Mouse (Mus musculus) heart, postnatal 36 days (tissue): ENCODE results near the gene Klf13. TPM values are rescaled to one million over a fixed set of nuclear protein-coding genes. Genes with fewer than 3 reads are reported as not detected.

Experiments
- DNase-seq, 2 experiments: peaks; one replicate each; pipeline ENCODE4 v3.0.0; 2021 to 2022
- intact Hi-C: fragments of 180-260 bp; cut with DNase I; formaldehyde crosslinking; loops from one replicate; pipeline ENCODE4 v1.15.1; 2025
- total RNA-seq, 2 experiments: library from RNA; stranded (reverse); gene quantifications; 2 replicates each; pipeline ENCODE4 v1.2.3; 2021

Gene Klf13
- total RNA-seq, 2 experiments from 2014 or later, result 49.2 to 58.7 TPM

GRCm38 (mm10) chr7:63911383-63912233 lies 27.1 kb downstream of the Klf13 start:
- peak; percentile 78 to 89 for DNase-seq
- intact Hi-C loops, result loop anchor here (2.0 kb wide), 1 partner anchor 25 kb away; no protein-coding TSS in a partner anchor

GRCm38 (mm10) chr7:63910912-63911311 lies 27.8 kb downstream of the Klf13 start:
- intact Hi-C loops, result no loop called here
- peak; percentile 65 to 71 for DNase-seq

GRCm38 (mm10) chr7:63910225-63910624 lies 28.5 kb downstream of the Klf13 start:
- peak; percentile 47 to 54 for DNase-seq
- intact Hi-C loops, result no loop called here

- DNase-seq, result no peak
- intact Hi-C loops, result no loop called here
These were observed 30.0 kb downstream of the Klf13 start for GRCm38 (mm10) chr7:63908496-63909285.

GRCm38 (mm10) chr7:63907778-63908495 lies 30.8 kb downstream of the Klf13 start:
- intact Hi-C loops, result no loop called here
- DNase-seq, result no peak

- no peak for DNase-seq
- intact Hi-C loops, result loop anchor here (2.0 kb wide), 1 partner anchor 31 kb away; no protein-coding TSS in a partner anchor
These were observed 33.1 kb downstream of the Klf13 start for GRCm38 (mm10) chr7:63905642-63906041.

- peak; percentile 70 to 78 for DNase-seq
- intact Hi-C loops, result loop anchor here (2.0 kb wide), 1 partner anchor 32 kb away; no protein-coding TSS in a partner anchor
These were observed 33.5 kb downstream of the Klf13 start for GRCm38 (mm10) chr7:63905190-63905589.

- intact Hi-C loops, result loop anchor here (2.0 kb wide), 1 partner anchor 33 kb away; no protein-coding TSS in a partner anchor
- no peak for DNase-seq
These were observed 34.9 kb downstream of the Klf13 start for GRCm38 (mm10) chr7:63903635-63904380.

GRCm38 (mm10) chr7:63902604-63903210 lies 36.0 kb downstream of the Klf13 start:
- intact Hi-C loops, result no loop called here
- no peak for DNase-seq

GRCm38 (mm10) chr7:63901942-63902341 lies 36.8 kb downstream of the Klf13 start:
- intact Hi-C loops, result no loop called here
- no peak for DNase-seq

- DNase-seq, result no peak
- intact Hi-C loops, result no loop called here
These were observed 37.4 kb downstream of the Klf13 start for GRCm38 (mm10) chr7:63901346-63901745.

GRCm38 (mm10) chr7:63900411-63900810 lies 38.3 kb downstream of the Klf13 start:
- intact Hi-C loops, result no loop called here
- no peak for DNase-seq

GRCm38 (mm10) chr7:63899925-63900324 lies 38.8 kb downstream of the Klf13 start:
- DNase-seq, result no peak
- intact Hi-C loops, result no loop called here

- no peak for DNase-seq
- intact Hi-C loops, result no loop called here
These were observed 40.5 kb downstream of the Klf13 start for GRCm38 (mm10) chr7:63898201-63898600.

- intact Hi-C loops, result loop anchor here (2.0 kb wide), 2 partner anchors 39 kb away; no protein-coding TSS in a partner anchor
- no peak for DNase-seq
These were observed 41.1 kb downstream of the Klf13 start for GRCm38 (mm10) chr7:63897655-63898054.

GRCm38 (mm10) chr7:63896968-63897468 lies 41.7 kb downstream of the Klf13 start:
- peak; percentile 92 to 94 for DNase-seq
- intact Hi-C loops, result loop anchor here (2.0 kb wide), 2 partner anchors 38 to 40 kb away; no protein-coding TSS in a partner anchor

GRCm38 (mm10) chr7:63896276-63896967 lies 42.3 kb downstream of the Klf13 start:
- intact Hi-C loops, result loop anchor here (2.0 kb wide), 2 partner anchors 38 to 40 kb away; no protein-coding TSS in a partner anchor
- peak in 1 of 2 experiments; percentile 43 for DNase-seq

- peak in 1 of 2 experiments; percentile 44 for DNase-seq
- intact Hi-C loops, result no loop called here
These were observed 43.5 kb downstream of the Klf13 start for GRCm38 (mm10) chr7:63895223-63895622.
